Mouse (Mus musculus) layer of hippocampus, postnatal 10 days (tissue): ENCODE results near the gene Brpf3. TPM values are rescaled to one million over a fixed set of nuclear protein-coding genes. Genes with fewer than 3 reads are reported as not detected.
A peak's percentile ranks its signal among the peaks of the same experiment; 100 is the strongest.

ENCODE experiments used
- DNase-seq, 2 experiments: peaks; one replicate each; pipeline ENCODE4 v3.0.0; 2021; ENCODE audit warnings: low spot score in 2 of 2
- long read RNA-seq: library from polyadenylated mRNA; stranded (forward); transcript quantifications from one replicate; pipeline ENCODE4 v2.0.0, GENCODE M21; 2023
- total RNA-seq, 2 experiments: library from RNA; stranded (reverse); gene quantifications; 2 replicates each; pipeline ENCODE4 v1.2.3; 2021

The Brpf3 gene
- 10 to 100 TPM; 37.2 to 37.7 TPM for total RNA-seq
- long read RNA-seq, partial matches to known transcripts: 0 of 4 reads
- long read RNA-seq, other reads (novel, unspliced or antisense): 4 of 4 reads

DNA sequence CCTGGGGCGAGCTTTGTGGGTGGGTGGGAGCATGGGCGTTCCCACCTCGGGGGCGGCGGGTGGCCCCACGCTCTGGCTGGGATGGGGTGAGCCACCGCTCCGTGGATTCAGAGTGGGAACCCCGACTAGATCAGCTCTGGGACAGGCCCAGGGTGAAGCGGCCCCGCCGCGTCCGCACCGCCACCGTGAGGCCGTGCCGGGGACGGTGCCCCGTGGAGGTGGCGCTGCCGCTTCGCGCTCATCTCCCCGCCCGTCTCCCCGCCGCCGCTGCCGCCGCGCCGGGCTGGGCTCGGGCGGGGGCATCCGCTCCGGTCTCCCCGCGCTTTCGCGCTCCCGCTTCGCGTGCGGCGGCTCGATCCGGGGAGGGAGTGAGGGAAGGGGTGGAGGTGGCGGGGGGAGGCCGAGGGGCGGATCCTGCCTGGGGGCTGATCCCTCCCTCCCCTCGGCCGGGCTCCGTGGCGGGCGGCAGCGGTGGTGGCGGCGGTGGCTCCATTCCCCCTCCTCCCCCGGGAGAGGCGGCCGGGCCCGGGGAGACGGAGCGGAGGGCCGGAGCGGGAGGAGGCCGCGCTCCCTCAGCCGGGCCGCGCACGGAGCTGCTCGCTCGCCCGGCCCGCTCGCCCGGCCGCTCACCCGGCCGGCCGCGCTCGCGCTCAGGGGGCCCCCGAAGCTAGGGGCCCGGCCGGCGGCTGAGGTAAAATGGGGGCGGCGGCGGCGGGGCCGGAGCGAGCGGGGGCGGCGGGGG is at the start of gene Brpf3:
TSS of gene Brpf3 (plus strand) at position 420 of the 742 bp plus-strand sequence.
- DNase-seq: peak; percentile 75 to 86

GRCm38 (mm10) chr17:28756447-28756846 is 44.4 kb upstream of the Brpf3 start:
- DNase-seq: no peak

DNA sequence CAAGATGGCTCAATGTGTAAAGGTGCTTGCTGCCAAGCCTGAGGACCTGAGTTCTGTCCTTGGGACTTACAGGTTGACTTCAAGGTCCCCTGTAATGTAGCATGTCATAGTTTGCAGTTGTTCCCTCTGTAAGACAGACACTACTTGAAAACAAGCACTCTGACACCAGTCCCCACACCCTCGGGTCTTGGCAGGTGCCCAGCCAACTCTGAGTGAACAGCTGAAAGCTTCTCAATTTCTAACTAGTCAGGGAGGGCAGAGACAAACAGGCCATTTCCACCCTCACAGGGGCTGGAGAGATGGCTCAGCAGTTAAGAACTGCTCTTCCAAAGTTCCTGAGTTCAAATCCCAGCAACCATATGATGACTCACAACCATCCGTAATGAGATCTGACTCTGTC is 43.4 kb upstream of the Brpf3 start:
- no peak for DNase-seq

DNA sequence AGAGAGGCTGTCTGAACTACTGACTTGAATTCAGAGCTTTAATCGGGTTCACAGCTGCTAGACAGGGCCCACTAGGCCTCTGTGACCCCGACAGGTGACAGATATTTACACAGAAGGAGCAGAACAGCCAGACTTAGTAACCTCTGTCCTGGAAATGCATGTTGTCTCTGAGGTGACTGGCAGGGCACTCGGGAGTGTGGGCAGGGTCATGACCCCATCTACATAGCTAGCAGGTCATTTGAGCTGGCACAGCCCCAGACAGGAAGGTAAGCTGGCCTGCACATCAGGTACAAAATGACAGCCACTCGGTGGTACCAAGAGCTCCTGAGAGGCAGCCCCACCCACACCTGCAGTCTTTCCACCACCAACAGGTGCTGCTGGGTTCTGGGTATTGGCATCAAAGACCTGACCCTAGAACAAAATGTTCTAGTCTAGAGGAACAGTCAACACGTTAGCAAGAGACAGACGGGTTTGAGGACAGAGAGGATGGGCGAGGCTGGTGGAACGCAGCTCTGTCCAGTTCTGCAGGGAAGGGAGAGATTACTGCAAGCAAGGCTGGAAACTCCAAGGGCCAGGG is 40.1 kb upstream of the Brpf3 start:
- no peak for DNase-seq

DNA sequence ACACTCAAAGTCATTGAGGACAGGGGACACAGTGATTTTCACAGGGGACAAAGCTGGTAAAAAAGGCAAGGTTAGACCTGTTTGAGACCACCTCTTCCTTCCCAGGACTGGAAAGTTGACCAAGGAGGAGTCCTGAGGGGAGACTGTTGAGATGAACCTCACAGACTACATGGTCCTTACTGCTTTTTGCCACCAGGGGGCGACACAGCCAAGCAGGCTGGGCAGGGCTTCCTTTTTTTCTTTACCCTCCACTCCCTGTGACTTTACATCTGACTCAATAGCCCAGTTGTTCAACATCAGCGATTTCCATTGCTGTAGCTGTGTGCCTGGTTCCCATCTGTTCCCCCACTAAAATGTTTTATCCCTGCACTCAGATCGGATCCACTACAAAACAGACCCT is 39.0 kb upstream of the Brpf3 start:
- DNase-seq: peak; percentile 77 to 79

- DNase-seq: no peak
Measured at GRCm38 (mm10) chr17:28766203-28766602, 34.7 kb upstream of the Brpf3 start.

- DNase-seq: no peak
Measured at GRCm38 (mm10) chr17:28766781-28767515, 33.9 kb upstream of the Brpf3 start.

GRCm38 (mm10) chr17:28769121-28769874 is 31.6 kb upstream of the Brpf3 start, which contains the start of gene Mapk13:
Mapk13 (plus strand) TSS chr17:28769297.
- no peak for DNase-seq

DNA sequence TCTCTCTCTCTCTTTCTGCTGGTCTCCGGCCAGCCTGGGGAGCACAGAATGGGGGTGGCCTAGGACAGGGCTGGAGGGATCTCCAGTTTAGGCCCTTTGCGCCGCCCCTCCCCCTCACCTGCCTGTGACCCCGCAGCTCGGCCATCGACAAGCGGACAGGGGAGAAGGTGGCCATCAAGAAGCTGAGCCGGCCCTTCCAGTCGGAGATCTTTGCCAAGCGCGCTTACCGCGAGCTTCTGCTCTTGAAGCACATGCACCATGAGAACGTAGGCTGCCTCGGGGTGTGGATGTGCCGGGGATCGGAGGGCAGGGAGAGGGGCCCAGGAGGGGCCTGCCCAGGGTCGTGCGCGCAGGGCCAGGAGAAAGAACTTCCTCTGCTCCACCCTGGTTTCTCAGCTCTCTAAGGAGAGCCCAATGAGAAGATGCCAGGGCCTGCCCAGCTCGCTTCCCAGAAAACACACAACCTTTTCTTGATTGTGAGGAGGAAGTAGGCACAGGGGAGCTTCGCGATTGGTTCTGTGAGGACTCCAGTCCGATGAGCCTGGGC is 30.9 kb upstream of the Brpf3 start:
- no peak for DNase-seq

DNA sequence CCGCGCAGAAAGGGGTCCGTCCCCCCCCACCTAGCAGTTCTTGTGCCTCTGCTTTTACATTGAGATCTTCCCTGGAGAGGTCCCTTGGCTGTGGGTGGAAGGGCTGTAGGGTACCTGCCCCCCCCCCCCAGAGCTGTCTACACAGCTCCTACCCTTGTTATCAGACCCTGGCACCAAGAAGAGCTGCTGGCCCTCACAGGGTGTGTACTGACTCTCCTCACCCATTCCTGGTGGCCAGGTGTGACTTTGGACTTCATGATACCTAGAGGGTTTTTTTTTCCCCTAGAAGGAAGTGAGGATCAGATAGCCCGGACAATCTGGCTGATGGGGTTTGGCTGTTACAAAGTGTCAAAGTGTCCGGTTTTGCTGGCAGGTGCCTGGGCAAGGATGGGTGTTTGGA is 29.6 kb upstream of the Brpf3 start:
- DNase-seq: no peak

DNA sequence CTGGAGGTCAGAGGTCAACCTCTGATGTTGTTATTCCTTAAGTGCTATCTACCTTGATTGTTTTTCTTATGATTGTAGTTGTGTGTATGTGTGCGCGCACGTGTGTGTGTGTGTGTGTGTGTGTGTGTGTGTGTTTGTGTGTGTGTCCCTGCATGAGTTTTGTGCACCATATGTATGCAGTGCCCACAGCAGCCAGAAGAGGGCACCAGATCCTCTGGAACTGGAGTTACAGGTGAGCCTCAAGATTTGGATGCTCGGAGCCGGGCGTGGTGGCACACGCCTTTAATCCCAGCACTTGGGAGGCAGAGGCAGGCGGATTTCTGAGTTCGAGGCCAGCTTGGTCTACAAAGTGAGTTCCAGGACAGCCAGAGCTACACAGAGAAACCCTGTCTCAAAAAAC is 26.6 kb upstream of the Brpf3 start:
- DNase-seq: peak in 1 of 2 experiments; percentile 25

GRCm38 (mm10) chr17:28775161-28775560 is 25.7 kb upstream of the Brpf3 start:
- DNase-seq: no peak

GRCm38 (mm10) chr17:28776817-28777216 is 24.1 kb upstream of the Brpf3 start:
- DNase-seq: no peak

DNA sequence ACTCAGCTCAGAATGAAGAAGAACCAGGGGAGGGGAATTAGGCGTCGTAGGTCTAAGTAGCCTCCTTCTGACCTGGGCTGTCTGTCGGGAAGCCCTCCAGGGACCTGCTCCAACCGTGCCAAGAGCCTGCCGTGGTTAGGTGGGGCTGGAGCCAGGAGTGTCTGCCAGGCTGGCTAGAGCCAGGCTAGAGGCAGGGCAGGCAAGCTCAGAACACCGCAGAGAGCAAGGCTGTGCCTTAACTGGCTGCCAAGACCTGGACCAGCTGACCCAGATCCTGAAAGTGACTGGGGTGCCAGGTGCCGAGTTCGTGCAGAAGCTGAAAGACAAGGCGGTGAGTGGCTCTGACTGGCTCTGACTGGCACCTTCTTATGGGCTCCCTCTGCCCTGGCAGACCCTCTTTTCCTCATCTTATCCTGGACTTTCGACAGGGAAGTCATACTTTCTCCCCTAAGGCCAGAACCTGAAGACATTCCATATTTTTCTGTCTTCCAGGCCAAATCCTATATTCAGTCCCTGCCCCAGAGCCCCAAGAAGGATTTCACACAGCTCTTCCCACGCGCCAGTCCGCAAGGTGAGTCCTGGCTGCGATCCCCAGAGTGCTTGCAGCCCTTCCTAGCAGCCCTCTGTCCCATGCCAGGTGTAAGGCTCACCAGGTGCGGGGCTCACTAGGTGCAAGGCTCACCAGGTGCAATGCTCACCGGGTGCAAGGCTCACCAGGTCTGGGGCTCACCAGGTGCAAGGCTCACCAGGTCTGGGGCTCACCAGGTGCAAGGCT is 23.5 kb upstream of the Brpf3 start:
- peak; percentile 55 to 66 for DNase-seq

- no peak for DNase-seq
Measured at GRCm38 (mm10) chr17:28779735-28780134, 21.2 kb upstream of the Brpf3 start.

- DNase-seq: no peak
Measured at GRCm38 (mm10) chr17:28780836-28781235, 20.1 kb upstream of the Brpf3 start.

DNA sequence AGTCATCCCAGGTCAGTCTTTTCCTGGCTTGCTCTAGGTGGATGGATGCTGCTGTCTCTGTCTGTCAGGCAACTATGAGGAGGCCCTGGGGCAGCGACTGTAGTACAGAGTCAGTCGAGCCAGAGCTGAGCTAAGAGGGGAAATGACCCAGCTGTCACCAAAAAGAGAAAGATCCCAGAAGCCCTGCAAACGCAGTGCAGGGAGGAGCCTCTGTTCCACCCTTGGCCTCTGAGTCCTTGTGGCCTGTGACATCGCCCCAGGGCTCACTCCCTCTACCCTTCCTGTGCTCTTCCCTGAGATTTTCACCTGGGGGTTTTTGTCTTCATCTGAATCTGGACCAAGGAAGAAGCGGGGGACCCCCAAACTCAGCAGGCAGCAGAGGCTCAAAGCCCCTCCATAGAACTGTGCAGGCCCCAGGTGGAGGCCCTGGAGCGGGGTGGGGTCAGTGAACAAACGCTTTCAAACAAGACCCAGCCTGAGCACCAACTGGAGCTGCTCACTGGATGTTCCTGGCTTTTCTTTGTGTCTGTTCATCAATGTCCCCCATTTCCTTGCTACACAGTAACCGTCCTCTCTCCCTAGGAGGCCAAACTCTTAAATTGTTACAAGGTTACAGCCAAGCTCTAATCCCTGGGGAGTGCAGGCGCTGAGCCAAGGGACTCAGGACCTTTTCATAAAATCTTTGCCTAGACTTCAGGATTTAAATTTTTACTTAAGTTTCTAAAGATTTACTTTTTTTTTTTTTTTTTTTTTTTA is 19.4 kb upstream of the Brpf3 start:
- DNase-seq: no peak

GRCm38 (mm10) chr17:28785036-28785435 is 15.9 kb upstream of the Brpf3 start:
- no peak for DNase-seq

DNA sequence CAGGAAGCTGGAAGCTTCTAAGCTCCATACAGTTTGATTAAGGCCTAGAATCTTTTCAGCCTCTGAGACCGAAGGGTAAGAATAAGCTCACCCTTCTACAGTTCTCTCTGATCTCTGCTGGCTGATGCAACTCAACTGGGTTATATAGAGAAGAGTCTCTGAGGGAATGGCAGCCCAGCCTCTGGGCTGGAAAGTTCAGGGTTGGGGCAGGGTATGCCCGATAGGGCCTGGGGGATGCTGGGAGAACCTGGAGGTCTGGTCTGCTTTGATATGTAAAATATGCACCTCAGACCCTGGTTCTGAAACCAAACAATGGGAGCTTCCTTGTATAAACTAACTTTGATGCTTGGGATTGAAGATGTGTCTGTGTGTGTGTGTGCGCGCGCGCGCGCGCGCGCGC is 13.4 kb upstream of the Brpf3 start:
- no peak for DNase-seq

- no peak for DNase-seq
Measured at GRCm38 (mm10) chr17:28797031-28797430, 3.9 kb upstream of the Brpf3 start.
